Mouse (Mus musculus): Measurements from ENCODE around the gene Stkld1. TPM values are rescaled to one million over a fixed set of nuclear protein-coding genes. Genes with fewer than 3 reads are reported as not detected.
"Not testable (repeated sequence)": the region's sequence is repeated elsewhere in the genome, so short reads cannot be mapped to it uniquely, and the experiment has no call there.

Gene Stkld1
- 0.15 TPM in 1 of 2 replicates, not detected in the other for polyA plus RNA-seq (2014; fragmentation: Nextera tagmentation; extraction: Ambion mirVana)

DNA sequence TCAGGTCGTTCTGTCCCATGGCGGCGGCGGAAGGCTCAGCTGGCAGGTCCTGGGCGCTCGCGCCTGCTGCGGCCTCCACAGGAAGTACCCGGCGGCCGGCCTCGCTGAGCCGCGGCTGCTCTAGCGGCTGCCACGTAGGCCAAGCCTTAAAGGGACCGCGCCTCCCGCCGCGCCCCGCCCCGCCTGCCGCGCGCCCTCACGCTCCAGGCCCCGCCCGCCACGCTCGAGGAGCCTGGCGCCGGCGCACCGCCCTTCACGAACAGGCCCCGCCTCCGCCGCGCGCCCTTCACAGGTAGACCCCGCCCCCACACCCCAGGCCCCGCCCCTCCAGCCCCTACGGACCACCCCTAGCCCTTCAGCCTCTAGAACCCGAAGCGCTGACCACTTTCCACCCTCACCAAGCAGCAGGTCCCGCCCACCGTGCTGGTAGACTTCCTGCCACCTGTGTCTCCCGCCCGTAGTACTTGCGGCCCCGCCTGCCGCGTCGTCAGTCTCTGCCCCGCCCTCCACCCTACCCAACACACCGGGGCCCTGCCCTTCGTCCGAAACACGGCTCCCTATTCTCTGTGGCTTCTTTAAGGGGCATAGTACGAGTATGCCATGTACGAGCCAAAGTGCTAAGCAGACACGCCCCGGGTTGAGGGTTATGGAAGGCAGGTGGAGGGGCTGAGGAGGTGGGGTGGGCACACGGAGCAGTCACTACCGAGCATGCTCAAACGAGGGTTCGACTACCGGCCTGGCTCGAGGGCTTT lies at the start of gene Stkld1, which contains the start of gene Surf4:
Gene Stkld1, plus strand, starts transcription at position 744 of the 752 bp plus-strand sequence.
Gene Surf4, minus strand, starts transcription at position 625 of the 752 bp plus-strand sequence.
- peak; percentile 95 for ATAC-seq (ENCODE audit: low read depth)
- H3K9ac ChIP-seq (replicated peaks; ENCODE audit: low read depth, low read length) = peak within 1 kb of the TSS; percentile 97
- H3K36me3 ChIP-seq (ENCODE audit: control insufficient read depth, insufficient read depth, low read length) = no peaks in the 10 kb centered on the region
- peak within 1 kb of the TSS; percentile 89 for H3K4me2 ChIP-seq (ENCODE audit: low read depth, low read length)
- H3K27me3 ChIP-seq (ENCODE audit: control insufficient read depth, insufficient read depth, low read length) = no peaks in the 10 kb centered on the region
- no peaks in the 10 kb centered on the region for H3K9me3 ChIP-seq (ENCODE audit: control insufficient read depth, low read length)
- H3K4me3 ChIP-seq (ENCODE audit: low read depth, low read length) = peak within 1 kb of the TSS; percentile 97
- WGBS = under 1% methylated on average over 39 of the region's 70 CpGs
- H3K4me1 ChIP-seq (ENCODE audit: control insufficient read depth, insufficient read depth, low read length) = peaks cover 12% of the 10 kb centered on the region
- peak within 1 kb of the TSS; percentile 77 for H3K27ac ChIP-seq (ENCODE audit: low read depth, low read length)

DNA sequence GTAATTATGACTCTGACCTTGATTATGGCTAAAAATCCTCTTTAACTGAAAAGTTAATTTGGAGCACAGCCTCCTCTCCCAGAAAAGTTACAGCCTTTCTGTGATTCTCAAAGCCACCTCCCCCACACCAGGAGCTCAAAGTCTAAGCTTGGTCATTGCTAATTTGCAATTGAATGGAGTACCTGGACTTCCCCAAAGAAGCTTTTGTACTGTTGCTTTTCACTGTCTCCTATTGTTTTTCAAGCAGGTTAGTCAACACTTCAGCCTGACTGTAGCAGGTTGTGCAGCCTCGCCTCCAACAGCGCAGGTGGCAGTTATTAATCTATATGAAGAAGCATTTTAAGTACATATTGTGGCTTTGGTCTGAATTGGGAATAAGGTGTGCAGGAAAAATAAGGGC lies 48.3 kb upstream of the Stkld1 start:
- 78% methylated on average over 2 of the region's 2 CpGs for WGBS

DNA sequence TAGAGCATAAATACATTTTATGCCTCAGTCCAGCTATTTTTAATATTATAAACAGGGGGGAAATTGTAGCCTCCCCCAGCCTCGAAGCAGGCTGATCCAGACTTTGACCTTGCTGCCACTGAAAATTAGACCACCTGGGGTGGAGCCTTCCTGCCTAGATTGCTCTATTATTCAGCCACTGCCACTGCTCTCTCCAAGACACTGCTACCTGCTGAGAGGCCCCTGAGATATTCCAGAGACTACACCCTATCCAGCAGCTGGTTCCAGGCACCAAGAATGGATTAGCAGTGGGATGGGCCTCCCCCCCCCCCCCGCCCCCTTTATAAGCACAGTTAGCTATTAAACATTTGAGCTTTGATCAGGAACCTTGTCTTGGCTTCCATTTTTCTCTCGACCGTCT lies 47.7 kb upstream of the Stkld1 start:
- not testable (repeated sequence) for H3K4me3 ChIP-seq (ENCODE audit: low read depth, low read length); H3K4me2 ChIP-seq (ENCODE audit: low read depth, low read length); H3K4me1 ChIP-seq (ENCODE audit: control insufficient read depth, insufficient read depth, low read length); H3K27me3 ChIP-seq (ENCODE audit: control insufficient read depth, insufficient read depth, low read length); H3K9ac ChIP-seq (replicated peaks; ENCODE audit: low read depth, low read length); H3K9me3 ChIP-seq (ENCODE audit: control insufficient read depth, low read length); ATAC-seq (ENCODE audit: low read depth); H3K27ac ChIP-seq (ENCODE audit: low read depth, low read length)
- 62% methylated on average over 4 of the region's 4 CpGs for WGBS
- H3K36me3 ChIP-seq (ENCODE audit: control insufficient read depth, insufficient read depth, low read length) = peaks cover 16% of the 10 kb centered on the region; the same call in 1 of the 2 replicates

More for the DNA sequence above, 48.3 kb upstream of the Stkld1 start:
- H3K4me1 ChIP-seq (ENCODE audit: control insufficient read depth, insufficient read depth, low read length); H3K4me3 ChIP-seq (ENCODE audit: low read depth, low read length); ATAC-seq (ENCODE audit: low read depth); H3K27ac ChIP-seq (ENCODE audit: low read depth, low read length); H3K9ac ChIP-seq (replicated peaks; ENCODE audit: low read depth, low read length); H3K4me2 ChIP-seq (ENCODE audit: low read depth, low read length); H3K27me3 ChIP-seq (ENCODE audit: control insufficient read depth, insufficient read depth, low read length); H3K9me3 ChIP-seq (ENCODE audit: control insufficient read depth, low read length): not testable (repeated sequence)
- peaks cover 12% of the 10 kb centered on the region; the same call in 1 of the 2 replicates for H3K36me3 ChIP-seq (ENCODE audit: control insufficient read depth, insufficient read depth, low read length)

DNA sequence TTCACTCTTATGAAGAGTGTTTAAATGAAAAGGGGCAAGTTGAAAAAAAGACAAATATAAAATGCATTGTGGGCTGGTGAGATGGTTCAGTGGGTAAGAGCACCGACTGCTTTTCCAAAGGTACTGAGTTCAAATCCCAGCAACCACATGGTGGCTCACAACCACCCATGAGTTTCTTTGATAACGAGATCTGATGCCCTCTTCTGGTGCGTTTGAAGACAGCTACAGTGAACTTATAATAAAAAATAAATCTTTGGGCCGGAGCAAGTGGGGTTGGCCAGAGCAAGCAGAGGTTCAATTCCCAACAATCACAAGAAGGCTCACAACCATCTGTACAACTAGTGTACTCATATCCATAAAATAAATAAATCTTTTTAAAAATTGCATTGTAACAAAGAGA lies 37.9 kb upstream of the Stkld1 start:
- H3K27me3 ChIP-seq (ENCODE audit: control insufficient read depth, insufficient read depth, low read length) = no peaks in the 10 kb centered on the region
- no peak overlapping the region for H3K4me2 ChIP-seq (ENCODE audit: low read depth, low read length)
- H3K27ac ChIP-seq (ENCODE audit: low read depth, low read length) = no peak overlapping the region
- no peaks in the 10 kb centered on the region for H3K9me3 ChIP-seq (ENCODE audit: control insufficient read depth, low read length)
- H3K9ac ChIP-seq (replicated peaks; ENCODE audit: low read depth, low read length) = no peak overlapping the region
- no peak overlapping the region for H3K4me3 ChIP-seq (ENCODE audit: low read depth, low read length)
- ATAC-seq (ENCODE audit: low read depth) = no peak
- H3K4me1 ChIP-seq (ENCODE audit: control insufficient read depth, insufficient read depth, low read length) = no peaks in the 10 kb centered on the region
- H3K36me3 ChIP-seq (ENCODE audit: control insufficient read depth, insufficient read depth, low read length) = peaks cover 62% of the 10 kb centered on the region
- WGBS = 92% methylated on average over 4 of the region's 4 CpGs

DNA sequence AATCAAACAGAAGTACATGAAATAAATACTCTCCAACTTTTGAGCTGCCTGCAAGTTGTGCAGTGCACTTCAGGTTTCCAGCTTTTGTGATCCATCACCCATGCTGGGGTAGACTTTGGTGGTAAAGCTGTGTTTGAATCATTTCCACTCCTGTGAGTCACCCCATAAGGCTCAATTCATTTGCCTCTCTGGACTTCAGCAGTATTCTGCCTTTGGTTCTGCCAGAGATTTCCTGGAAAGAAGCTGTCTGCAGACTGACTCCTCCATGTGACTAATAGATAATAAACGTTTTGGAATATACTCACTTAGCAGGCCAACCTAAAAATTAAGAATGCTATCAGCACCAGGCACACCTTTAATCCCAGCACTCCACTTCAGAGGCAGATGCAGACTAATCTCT lies 33.1 kb upstream of the Stkld1 start:
- peaks cover 9% of the 10 kb centered on the region for H3K4me1 ChIP-seq (ENCODE audit: control insufficient read depth, insufficient read depth, low read length)
- 85% methylated on average over 1 of the region's 1 CpGs for WGBS
- ATAC-seq (ENCODE audit: low read depth) = no peak
- H3K27ac ChIP-seq (ENCODE audit: low read depth, low read length) = no peak overlapping the region
- no peak overlapping the region for H3K4me2 ChIP-seq (ENCODE audit: low read depth, low read length)
- H3K36me3 ChIP-seq (ENCODE audit: control insufficient read depth, insufficient read depth, low read length) = peaks cover 32% of the 10 kb centered on the region
- H3K4me3 ChIP-seq (ENCODE audit: low read depth, low read length) = no peak overlapping the region
- H3K9ac ChIP-seq (replicated peaks; ENCODE audit: low read depth, low read length) = no peak overlapping the region
- no peaks in the 10 kb centered on the region for H3K27me3 ChIP-seq (ENCODE audit: control insufficient read depth, insufficient read depth, low read length)
- H3K9me3 ChIP-seq (ENCODE audit: control insufficient read depth, low read length) = no peaks in the 10 kb centered on the region

DNA sequence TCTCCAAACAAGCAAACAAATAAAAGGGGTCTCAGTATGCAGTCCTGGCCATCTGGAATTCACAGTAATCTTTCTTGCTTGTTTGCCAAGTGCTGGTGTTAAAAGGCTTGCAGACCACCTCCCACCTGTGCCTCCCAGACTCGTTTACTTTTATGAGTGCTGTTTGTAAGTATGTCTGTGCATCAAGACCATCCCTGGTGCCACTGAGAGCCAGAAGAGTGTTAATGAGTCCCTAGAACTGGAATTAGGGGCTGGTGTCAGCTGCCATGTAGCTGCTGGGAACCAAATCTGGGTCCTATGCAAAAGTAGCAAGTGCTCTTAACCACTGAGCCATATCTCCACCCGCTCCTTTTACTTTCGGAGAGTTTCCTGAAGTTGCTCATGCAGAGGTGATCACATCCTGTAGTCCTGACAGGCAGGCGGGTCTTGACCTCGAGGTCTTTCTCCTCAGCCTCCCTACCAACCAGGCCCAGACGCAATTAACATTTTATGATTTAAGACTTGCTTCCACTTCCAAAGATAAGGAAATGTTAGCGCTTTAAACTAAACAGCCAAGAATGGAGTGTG lies 31.9 kb upstream of the Stkld1 start:
- peak overlapping the region; percentile 78 for H3K4me3 ChIP-seq (ENCODE audit: low read depth, low read length)
- no peaks in the 10 kb centered on the region for H3K27me3 ChIP-seq (ENCODE audit: control insufficient read depth, insufficient read depth, low read length)
- peaks cover 37% of the 10 kb centered on the region for H3K36me3 ChIP-seq (ENCODE audit: control insufficient read depth, insufficient read depth, low read length)
- 12% methylated on average over 7 of the region's 7 CpGs for WGBS
- peaks cover 9% of the 10 kb centered on the region for H3K4me1 ChIP-seq (ENCODE audit: control insufficient read depth, insufficient read depth, low read length)
- H3K9ac ChIP-seq (replicated peaks; ENCODE audit: low read depth, low read length) = peak overlapping the region; percentile 78
- no peak overlapping the region for H3K27ac ChIP-seq (ENCODE audit: low read depth, low read length)
- H3K4me2 ChIP-seq (ENCODE audit: low read depth, low read length) = peak overlapping the region; percentile 51
- H3K9me3 ChIP-seq (ENCODE audit: control insufficient read depth, low read length) = no peaks in the 10 kb centered on the region
- ATAC-seq (ENCODE audit: low read depth) = no peak

DNA sequence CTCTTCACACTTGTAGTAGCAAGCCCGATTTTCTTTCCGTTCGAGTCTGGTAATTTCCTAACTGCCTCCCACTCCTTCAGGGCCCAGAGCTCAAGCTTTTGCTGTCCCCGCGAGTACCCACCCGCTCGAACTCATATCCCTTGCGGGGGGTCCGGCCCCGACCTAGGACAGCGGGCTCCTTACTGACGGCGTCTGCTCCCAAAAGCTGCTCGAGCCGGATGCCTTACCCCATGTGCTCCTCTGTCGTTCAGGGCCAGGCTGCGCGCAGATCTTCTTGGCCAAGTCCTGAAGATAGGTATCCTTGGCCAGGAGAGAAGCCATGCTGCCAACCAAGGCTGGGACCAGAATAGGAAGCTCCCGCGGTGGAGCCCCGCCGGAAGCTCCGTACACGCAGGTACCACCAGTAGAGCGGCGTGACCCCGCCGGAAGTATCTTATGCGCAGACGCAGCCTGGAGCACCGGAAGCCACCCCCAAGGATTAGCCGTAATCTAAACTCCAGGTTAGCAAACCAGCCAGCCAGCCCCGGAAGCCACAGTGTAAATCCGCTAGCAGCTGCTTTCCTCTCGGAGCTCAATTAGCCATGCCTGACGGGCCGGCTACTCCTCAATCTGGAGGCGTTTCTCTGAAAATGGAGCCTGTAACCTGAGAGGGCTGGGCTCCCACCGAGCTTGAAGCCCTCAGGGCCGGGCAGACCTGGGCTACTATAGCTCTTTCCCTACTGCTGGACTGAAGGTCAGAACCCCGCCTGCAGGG lies 31.2 kb upstream of the Stkld1 start, which contains the start of gene Surf6:
Gene Surf6, minus strand, starts transcription at position 413 of the 754 bp plus-strand sequence.
- peaks cover 9% of the 10 kb centered on the region for H3K4me1 ChIP-seq (ENCODE audit: control insufficient read depth, insufficient read depth, low read length)
- peaks cover 39% of the 10 kb centered on the region for H3K36me3 ChIP-seq (ENCODE audit: control insufficient read depth, insufficient read depth, low read length)
- H3K9ac ChIP-seq (replicated peaks; ENCODE audit: low read depth, low read length) = peak within 1 kb of the TSS; percentile 78
- H3K9me3 ChIP-seq (ENCODE audit: control insufficient read depth, low read length) = no peaks in the 10 kb centered on the region
- peak; percentile 96 for ATAC-seq (ENCODE audit: low read depth)
- H3K27ac ChIP-seq (ENCODE audit: low read depth, low read length) = peak within 1 kb of the TSS; percentile 63
- no peaks in the 10 kb centered on the region for H3K27me3 ChIP-seq (ENCODE audit: control insufficient read depth, insufficient read depth, low read length)
- H3K4me3 ChIP-seq (ENCODE audit: low read depth, low read length) = peak within 1 kb of the TSS; percentile 78
- WGBS = under 1% methylated on average over 41 of the region's 41 CpGs
- H3K4me2 ChIP-seq (ENCODE audit: low read depth, low read length) = peak within 1 kb of the TSS; percentile 51

DNA sequence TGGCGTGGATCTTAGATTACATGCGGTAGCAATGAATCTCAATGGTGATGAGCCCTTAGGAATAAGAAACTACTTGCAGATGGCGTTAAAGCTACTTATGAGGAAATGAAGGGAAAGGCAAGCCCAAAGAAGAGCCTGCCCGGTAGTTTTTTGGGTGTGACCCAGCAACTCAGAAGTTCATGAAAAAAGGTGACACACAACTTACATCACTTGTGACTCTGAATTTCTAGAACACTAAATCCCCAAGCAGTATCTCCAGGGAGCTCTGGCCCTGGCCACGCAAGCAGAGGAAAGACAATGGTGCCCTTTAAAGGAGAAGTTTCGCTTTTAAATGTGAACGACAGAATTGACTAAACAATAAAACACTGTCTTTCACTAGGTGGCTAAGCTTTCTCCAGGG lies 30.5 kb upstream of the Stkld1 start:
- Histone ChIP-seq H3K27ac (ENCODE audit: low read depth, low read length) (peak overlapping the region; percentile 63), H3K9me3 (ENCODE audit: control insufficient read depth, low read length) (no peaks in the 10 kb centered on the region), H3K9ac (replicated peaks; ENCODE audit: low read depth, low read length) (peak overlapping the region; percentile 78), H3K4me3 (ENCODE audit: low read depth, low read length) (peak overlapping the region; percentile 78), H3K36me3 (ENCODE audit: control insufficient read depth, insufficient read depth, low read length) (peaks cover 35% of the 10 kb centered on the region), H3K4me1 (ENCODE audit: control insufficient read depth, insufficient read depth, low read length) (peaks cover 9% of the 10 kb centered on the region), H3K27me3 (ENCODE audit: control insufficient read depth, insufficient read depth, low read length) (no peaks in the 10 kb centered on the region), H3K4me2 (ENCODE audit: low read depth, low read length) (peak overlapping the region; percentile 51)
- 10% methylated on average over 7 of the region's 7 CpGs for WGBS
- ATAC-seq (ENCODE audit: low read depth) = no peak

Measured in neural tube, embryonic 14.5 days (tissue).